Mouse (Mus musculus) kidney, embryonic 14.5 days (tissue): ENCODE measurements around the gene Rcc2. TPM values are rescaled to one million over a fixed set of nuclear protein-coding genes. Genes with fewer than 3 reads are reported as not detected.
A peak's percentile ranks its signal among the peaks of the same experiment; 100 is the strongest.

Experiments used
- ATAC-seq: fragments of 200-750 bp; cut with Nextera tagmentation; 2 replicates; pipeline ENCODE4 v1.8.0; 2017; ENCODE audit warnings: moderate number of reproducible peaks, mild to moderate bottlenecking, moderate TSS enrichment, moderate library complexity; ENCODE audit not compliant: low FRiP score, low TSS enrichment
- H3K27ac ChIP-seq: fragments of 300-500 bp; sonication (generic); 2 replicates; pipeline ENCODE4 v1.5.1; 2014; ENCODE audit warnings: low read depth, mild to moderate bottlenecking, low read length, moderate library complexity, mixed read lengths
- H3K27me3 ChIP-seq: fragments of 300-500 bp; sonication (generic); 2 replicates; pipeline ENCODE4 v1.6.1; 2014; ENCODE audit warnings: mild to moderate bottlenecking, low read length; ENCODE audit not compliant: control insufficient read depth, insufficient read depth
- H3K36me3 ChIP-seq: fragments of 300-500 bp; sonication (generic); 2 replicates; pipeline ENCODE4 v1.6.1; 2014; ENCODE audit warnings: low read length, mixed read lengths; ENCODE audit not compliant: control insufficient read depth, insufficient read depth
- H3K4me1 ChIP-seq: fragments of 300-500 bp; sonication (generic); 2 replicates; pipeline ENCODE4 v1.6.1; 2014; ENCODE audit warnings: low read length, mixed read lengths; ENCODE audit not compliant: control insufficient read depth, insufficient read depth
- H3K4me2 ChIP-seq: fragments of 300-500 bp; sonication (generic); replicated peaks from 2 replicates; pipeline ENCODE4 v1.6.1; 2014; ENCODE audit warnings: low read depth, mild to moderate bottlenecking, low read length
- H3K4me3 ChIP-seq: fragments of 300-500 bp; sonication (generic); 2 replicates; pipeline ENCODE4 v1.5.1; 2014; ENCODE audit warnings: mild to moderate bottlenecking, low read length
- H3K9ac ChIP-seq: fragments of 300-500 bp; sonication (generic); 2 replicates; pipeline ENCODE4 v1.6.1; 2014; ENCODE audit warnings: low read depth, mild to moderate bottlenecking, low read length, moderate library complexity
- H3K9me3 ChIP-seq: fragments of 300-500 bp; sonication (generic); 2 replicates; pipeline ENCODE4 v1.6.1; 2016; ENCODE audit warnings: low read length; ENCODE audit not compliant: control insufficient read depth
- WGBS: fragments of 180-500 bp; shearing (Covaris S2); extraction: QIAGEN DNeasy Blood & Tissue Kit; methylation state at CpG from one replicate; pipeline ENCODE4 v1.1.7; 2014; 5-methylcytosine and 5-hydroxymethylcytosine counted together
- polyA plus RNA-seq: library from polyadenylated mRNA; unstranded; fragments of >200 nt; fragmentation: Nextera tagmentation; extraction: Ambion mirVana; gene quantifications from 2 replicates; pipeline ENCODE4 v1.2.1, GENCODE M21; 2014

The Rcc2 gene
- polyA plus RNA-seq, 1 experiment from 2014 or later, result 35.3 TPM

DNA sequence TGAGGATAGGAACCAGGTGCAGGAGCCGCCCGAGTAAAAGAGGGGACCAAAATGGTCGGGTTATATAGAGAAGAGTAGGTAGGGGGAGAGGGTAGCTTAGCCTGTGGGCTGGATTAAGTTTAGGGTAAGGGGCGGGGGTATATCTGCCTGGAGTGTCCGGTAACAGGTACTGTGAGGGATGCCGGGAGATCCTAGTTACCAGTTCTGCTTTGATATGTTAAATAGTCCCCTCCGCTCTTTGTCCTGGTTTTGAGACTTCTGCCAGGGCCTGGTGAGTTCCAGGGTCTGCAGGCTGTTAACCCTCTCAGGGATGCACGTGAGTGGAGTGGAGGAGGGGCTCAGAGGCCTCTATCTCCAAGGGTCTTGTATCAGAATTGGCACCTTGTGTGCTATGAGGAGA is 3.3 kb downstream of the Rcc2 start:
- no peak for ATAC-seq
- Histone ChIP-seq H3K4me2 (peak overlapping the region; percentile 84), H3K36me3 (peaks cover 42% of the 10 kb centered on the region), H3K9me3 (no peaks in the 10 kb centered on the region), H3K4me3 (peak overlapping the region; percentile 95), H3K27me3 (peaks cover 2% of the 10 kb centered on the region; the same call in 1 of the 2 replicates), H3K4me1 (peaks cover 33% of the 10 kb centered on the region), H3K27ac (peak overlapping the region; percentile 99; the same call in 1 of the 2 replicates), H3K9ac (peak overlapping the region; percentile 98)
- WGBS, result 8% methylated on average over 8 of the region's 8 CpGs

DNA sequence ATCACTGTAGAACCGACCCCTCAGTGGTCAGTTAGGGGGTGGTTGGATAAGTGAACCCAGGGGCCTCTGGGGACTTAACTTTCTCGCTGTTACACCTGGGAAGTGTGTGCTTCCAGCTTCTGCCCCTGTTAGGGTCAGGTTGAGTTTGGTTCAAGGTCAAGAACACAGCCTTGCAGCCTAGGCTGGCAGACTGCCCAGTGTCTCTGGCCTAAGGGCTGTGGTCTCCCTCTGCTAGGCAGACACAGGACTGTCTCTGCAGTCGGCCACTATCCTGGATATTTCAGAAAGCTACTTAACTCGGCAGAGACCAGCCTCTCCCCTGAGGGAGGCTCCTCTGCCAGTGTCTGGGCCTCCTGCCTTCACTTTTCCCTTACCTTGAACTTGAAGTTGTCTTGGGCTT is 3.8 kb downstream of the Rcc2 start:
- H3K4me2 ChIP-seq, result peak overlapping the region; percentile 84
- peak overlapping the region; percentile 98 for H3K9ac ChIP-seq
- peaks cover 48% of the 10 kb centered on the region for H3K36me3 ChIP-seq
- no peak for ATAC-seq
- peak overlapping the region; percentile 95; the same call in 1 of the 2 replicates for H3K4me3 ChIP-seq
- H3K4me1 ChIP-seq, result peaks cover 33% of the 10 kb centered on the region
- WGBS, result 29% methylated on average over 4 of the region's 4 CpGs
- H3K27ac ChIP-seq, result peak overlapping the region; percentile 99; the same call in 1 of the 2 replicates
- no peaks in the 10 kb centered on the region for H3K9me3 ChIP-seq
- no peaks in the 10 kb centered on the region for H3K27me3 ChIP-seq

DNA sequence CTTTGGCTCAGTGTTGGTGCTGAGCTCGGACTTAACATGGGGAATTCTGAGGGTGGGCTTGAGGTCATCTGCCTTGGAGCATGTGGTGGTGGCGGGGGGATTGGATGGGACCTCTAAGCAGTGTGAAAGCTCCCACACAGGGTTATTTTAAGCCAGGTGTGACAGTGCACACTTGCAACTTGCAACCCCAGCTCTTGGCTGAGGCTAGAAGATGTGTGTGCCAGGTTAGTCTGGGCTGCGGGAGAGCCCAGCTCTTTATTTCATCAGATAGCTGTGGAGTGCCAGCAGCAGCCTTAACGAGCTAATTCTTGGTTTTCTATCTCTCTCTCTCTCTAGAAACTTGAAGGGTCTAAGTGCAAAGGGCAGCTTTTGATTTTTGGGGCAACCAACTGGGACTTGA is 7.3 kb downstream of the Rcc2 start:
- Histone ChIP-seq H3K9ac (no peak overlapping the region), H3K9me3 (no peaks in the 10 kb centered on the region), H3K27me3 (no peaks in the 10 kb centered on the region), H3K27ac (no peak overlapping the region), H3K4me3 (no peak overlapping the region), H3K4me2 (no peak overlapping the region), H3K36me3 (peaks cover 82% of the 10 kb centered on the region), H3K4me1 (peaks cover 25% of the 10 kb centered on the region)
- ATAC-seq, result no peak
- whole genome bisulfite sequencing, result 78% methylated on average over 4 of the region's 4 CpGs

DNA sequence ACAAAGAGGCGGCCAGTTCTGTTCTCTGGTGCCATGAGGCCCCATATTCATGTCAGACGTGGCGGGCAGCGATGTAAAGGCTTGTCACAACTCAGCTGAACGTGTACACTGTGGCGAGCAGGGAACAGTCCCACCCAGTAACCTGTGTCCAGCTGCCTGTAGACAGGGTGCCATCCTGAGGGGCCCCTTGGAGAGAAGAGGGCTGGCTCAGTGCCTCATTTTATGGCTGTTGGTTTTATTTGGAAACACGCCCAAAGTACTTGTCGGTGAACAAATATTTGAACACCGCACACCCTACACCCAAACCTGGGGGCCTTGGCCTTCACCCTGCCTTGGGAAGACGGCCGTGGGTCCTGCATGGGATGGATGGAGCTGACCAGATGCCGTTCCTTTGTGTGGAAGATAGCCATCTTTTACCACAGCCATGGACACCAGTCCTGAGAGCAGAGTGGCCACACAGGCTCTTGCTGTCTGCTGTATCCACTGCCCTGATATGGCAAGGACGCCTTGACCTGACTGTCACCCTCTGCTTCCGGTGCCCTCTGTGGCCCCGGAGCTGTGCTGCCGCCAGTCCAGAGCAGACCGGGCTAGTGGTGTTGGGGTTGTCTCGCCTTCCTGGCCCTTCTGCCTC is 8.1 kb downstream of the Rcc2 start:
- Histone ChIP-seq H3K4me1 (peaks cover 28% of the 10 kb centered on the region), H3K27ac (no peak overlapping the region)

DNA sequence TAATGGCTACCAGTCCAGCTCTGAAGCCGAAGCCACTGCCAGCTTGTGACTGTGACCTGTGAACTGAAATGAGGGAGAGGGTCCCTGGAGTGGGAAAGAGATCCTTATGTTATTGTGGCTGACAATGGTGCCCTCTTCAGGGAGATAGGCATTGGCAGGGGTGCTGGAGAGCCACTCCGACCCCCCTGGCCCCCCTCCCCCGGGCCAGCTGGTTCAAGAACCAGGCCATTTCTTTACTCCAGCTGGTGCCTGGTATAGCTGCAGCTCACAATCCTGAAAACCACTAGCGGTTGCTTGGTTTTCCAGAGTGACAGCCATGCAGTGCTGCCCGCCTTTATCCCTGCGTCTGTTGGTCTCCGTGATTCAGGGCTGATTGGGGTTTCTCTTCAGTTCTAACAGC is 8.8 kb downstream of the Rcc2 start:
- Histone ChIP-seq H3K36me3 (peaks cover 96% of the 10 kb centered on the region), H3K4me1 (peaks cover 23% of the 10 kb centered on the region), H3K9ac (no peak overlapping the region), H3K9me3 (no peaks in the 10 kb centered on the region), H3K4me3 (no peak overlapping the region), H3K27me3 (no peaks in the 10 kb centered on the region), H3K4me2 (no peak overlapping the region), H3K27ac (no peak overlapping the region)
- WGBS, result 86% methylated on average over 7 of the region's 7 CpGs
- no peak for ATAC-seq

More for the DNA sequence above, 8.1 kb downstream of the Rcc2 start:
- H3K9me3 ChIP-seq, result no peaks in the 10 kb centered on the region
- no peak overlapping the region for H3K4me3 ChIP-seq
- peaks cover 90% of the 10 kb centered on the region for H3K36me3 ChIP-seq
- no peak overlapping the region for H3K9ac ChIP-seq
- 78% methylated on average over 18 of the region's 18 CpGs for WGBS
- ATAC-seq, result no peak
- H3K27me3 ChIP-seq, result no peaks in the 10 kb centered on the region
- H3K4me2 ChIP-seq, result no peak overlapping the region

DNA sequence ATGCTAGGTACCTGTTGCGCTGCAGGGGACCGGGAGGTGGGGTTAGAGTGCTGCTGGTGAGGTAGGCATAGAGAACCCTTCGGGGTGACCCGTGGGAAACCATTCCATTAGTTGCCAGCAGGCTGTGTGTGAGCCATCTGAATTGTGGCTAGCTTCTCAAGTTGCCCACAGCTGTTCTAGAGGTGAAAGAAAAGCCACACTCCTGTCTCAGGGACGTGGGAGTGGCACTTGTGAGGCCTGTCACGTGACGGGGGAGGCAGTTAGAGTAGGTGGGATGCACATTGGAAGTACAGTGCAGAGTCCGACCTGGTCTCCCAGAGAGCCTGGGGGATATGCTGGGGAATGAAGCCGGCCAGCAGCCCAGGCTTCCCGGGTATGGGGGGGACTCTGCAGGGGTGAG is 9.3 kb downstream of the Rcc2 start:
- H3K9me3 ChIP-seq, result no peaks in the 10 kb centered on the region
- no peak overlapping the region for H3K4me2 ChIP-seq
- no peaks in the 10 kb centered on the region for H3K27me3 ChIP-seq
- ATAC-seq, result no peak
- H3K36me3 ChIP-seq, result peaks cover 96% of the 10 kb centered on the region
- H3K4me3 ChIP-seq, result no peak overlapping the region
- H3K27ac ChIP-seq, result no peak overlapping the region
- WGBS, result 68% methylated on average over 10 of the region's 10 CpGs
- H3K4me1 ChIP-seq, result peaks cover 18% of the 10 kb centered on the region
- no peak overlapping the region for H3K9ac ChIP-seq

DNA sequence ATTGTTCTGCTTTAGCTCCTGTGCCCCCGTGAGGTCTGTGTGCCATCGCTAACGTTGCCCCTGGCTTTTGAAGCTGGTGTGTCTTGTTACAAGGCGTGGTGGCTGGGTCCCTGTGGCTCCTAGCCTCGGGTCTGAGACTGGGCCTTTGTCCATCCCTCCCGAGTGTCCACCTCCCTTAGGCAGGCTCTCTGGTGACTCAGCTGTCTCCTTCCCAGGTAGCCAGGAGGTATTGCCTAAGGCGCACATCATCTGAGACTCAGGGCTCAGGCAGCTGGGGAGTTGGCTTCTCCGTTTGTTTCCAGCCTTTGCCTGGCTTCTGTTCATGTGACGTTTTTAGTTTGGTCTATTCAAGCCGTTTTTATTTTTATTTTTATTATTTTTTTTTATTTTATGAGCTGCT is 10.4 kb downstream of the Rcc2 start:
- H3K27me3 ChIP-seq, result no peaks in the 10 kb centered on the region
- no peak overlapping the region for H3K9ac ChIP-seq
- H3K4me1 ChIP-seq, result peaks cover 16% of the 10 kb centered on the region
- H3K9me3 ChIP-seq, result no peaks in the 10 kb centered on the region
- no peak overlapping the region for H3K4me3 ChIP-seq
- no peak for ATAC-seq
- 79% methylated on average over 10 of the region's 10 CpGs for WGBS
- no peak overlapping the region for H3K27ac ChIP-seq
- no peak overlapping the region for H3K4me2 ChIP-seq
- peaks cover 98% of the 10 kb centered on the region for H3K36me3 ChIP-seq

DNA sequence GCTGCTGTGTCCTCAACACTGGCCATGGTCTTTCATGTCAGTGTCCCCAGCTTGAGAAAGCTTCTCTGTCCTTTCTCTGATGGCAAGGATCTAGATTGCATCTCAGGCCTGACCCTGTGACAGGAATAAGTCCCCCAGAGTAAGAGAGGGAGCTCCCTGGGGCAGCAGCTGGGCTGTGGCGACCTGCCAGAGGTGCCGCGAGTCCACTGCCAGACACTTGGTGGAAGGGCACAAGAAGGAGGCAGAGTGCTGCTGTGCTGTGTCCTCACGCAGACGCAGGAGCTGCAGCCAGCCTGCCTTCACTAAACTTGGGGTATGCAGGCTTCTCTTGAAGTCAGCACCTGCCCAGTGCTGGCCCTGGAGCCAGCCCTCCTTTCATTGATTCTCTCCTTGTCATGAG is 11.0 kb downstream of the Rcc2 start:
- H3K27ac ChIP-seq, result no peak overlapping the region
- H3K9ac ChIP-seq, result no peak overlapping the region
- peaks cover 16% of the 10 kb centered on the region for H3K4me1 ChIP-seq
- no peaks in the 10 kb centered on the region for H3K9me3 ChIP-seq
- H3K27me3 ChIP-seq, result no peaks in the 10 kb centered on the region
- H3K36me3 ChIP-seq, result peaks cover 98% of the 10 kb centered on the region
- WGBS, result 95% methylated on average over 5 of the region's 5 CpGs
- no peak for ATAC-seq
- no peak overlapping the region for H3K4me2 ChIP-seq
- no peak overlapping the region for H3K4me3 ChIP-seq

DNA sequence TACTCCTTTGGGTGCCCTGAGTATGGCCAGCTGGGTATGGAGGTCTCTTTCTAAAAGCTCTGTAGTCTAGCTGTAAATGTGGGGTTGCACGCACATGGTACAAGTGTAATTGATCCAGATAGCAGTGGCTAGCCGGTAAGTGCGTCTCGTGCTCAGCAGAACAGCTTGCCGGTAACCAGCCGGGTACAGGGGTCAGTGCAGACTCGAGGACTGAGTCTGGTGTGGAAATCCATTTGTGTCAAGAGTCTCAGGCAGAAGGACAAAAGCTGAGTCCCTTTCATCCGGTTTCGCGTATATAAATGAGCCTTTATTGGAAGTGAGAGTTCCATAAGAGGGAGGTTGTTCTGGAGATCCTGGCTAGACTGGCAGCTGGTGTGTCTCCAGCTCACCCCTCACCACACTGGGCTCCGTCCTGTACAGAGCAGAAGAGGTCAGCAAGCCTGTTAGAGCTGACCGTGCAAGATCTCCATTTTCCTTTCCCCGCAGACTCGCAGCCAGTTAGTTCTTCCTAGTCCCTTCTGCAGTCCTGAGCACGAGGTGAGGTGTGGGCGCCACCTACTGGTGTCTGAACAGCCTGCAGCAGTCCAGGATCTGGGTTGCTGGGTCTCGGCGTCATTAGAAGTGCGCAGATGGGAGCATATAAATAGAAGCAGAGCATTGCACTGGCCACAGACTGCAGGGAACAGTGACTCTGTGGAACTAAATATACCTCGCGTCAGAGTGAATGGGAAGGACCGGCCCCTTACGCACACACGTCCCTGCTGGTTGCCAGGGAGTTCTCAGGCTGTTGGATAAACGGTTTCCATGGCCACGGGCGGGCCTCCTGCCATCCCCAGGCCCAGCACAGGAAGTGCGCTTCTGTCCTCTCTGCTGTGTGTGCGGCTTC is 13.4 kb downstream of the Rcc2 start:
- WGBS, result 55% methylated on average over 29 of the region's 29 CpGs
- peaks cover 98% of the 10 kb centered on the region for H3K36me3 ChIP-seq
- no peaks in the 10 kb centered on the region for H3K9me3 ChIP-seq
- ATAC-seq, result peak; percentile 22; the same call in 1 of the 2 replicates
- no peak overlapping the region for H3K4me3 ChIP-seq
- H3K27ac ChIP-seq, result peak overlapping the region; percentile 62; the same call in 1 of the 2 replicates
- H3K27me3 ChIP-seq, result no peaks in the 10 kb centered on the region
- peaks cover 10% of the 10 kb centered on the region for H3K4me1 ChIP-seq
- H3K4me2 ChIP-seq, result no peak overlapping the region
- H3K9ac ChIP-seq, result no peak overlapping the region
